Mouse (Mus musculus) regulatory T cell (primary cell): ENCODE data around the gene Abca3.

Source experiments
- in situ Hi-C: fragments of 300-600 bp; cut with MboI, MseI; formaldehyde crosslinking; loops from one replicate; pipeline ENCODE4 v1.15.1; 2025; ENCODE audit warnings: high pct_unique_total_duplicates

Abca3 gene

GRCm38 (mm10) chr17:24440377-24440776, 88.6 kb downstream of the Abca3 start:
- in situ Hi-C loops, result loop anchor here (5.0 kb wide), 1 partner anchor 53 kb away; no protein-coding TSS in a partner anchor

GRCm38 (mm10) chr17:24441148-24441547, 89.4 kb downstream of the Abca3 start:
- in situ Hi-C loops, result loop anchor here (5.0 kb wide), 1 partner anchor 54 kb away; no protein-coding TSS in a partner anchor

- in situ Hi-C loops, result loop anchor here (5.0 kb wide), 1 partner anchor 55 kb away; no protein-coding TSS in a partner anchor
These were observed 90.4 kb downstream of the Abca3 start for GRCm38 (mm10) chr17:24442107-24442506.

GRCm38 (mm10) chr17:24442632-24443155, 90.9 kb downstream of the Abca3 start, which contains the start of gene Dnase1l2:
Dnase1l2 (minus strand) TSS chr17:24443105.
- in situ Hi-C loops, result loop anchor here (5.0 kb wide), 1 partner anchor 55 kb away; no protein-coding TSS in a partner anchor

- in situ Hi-C loops, result loop anchor here (5.0 kb wide), 1 partner anchor 56 kb away; no protein-coding TSS in a partner anchor
These were observed 91.7 kb downstream of the Abca3 start for GRCm38 (mm10) chr17:24443409-24443808.

GRCm38 (mm10) chr17:24446590-24446989, 94.8 kb downstream of the Abca3 start:
- in situ Hi-C loops, result no loop called here

GRCm38 (mm10) chr17:24449507-24449906, 97.8 kb downstream of the Abca3 start:
- in situ Hi-C loops, result no loop called here

GRCm38 (mm10) chr17:24451220-24451619, 99.5 kb downstream of the Abca3 start:
- in situ Hi-C loops, result loop anchor here (10.0 kb wide), 1 partner anchor 734 kb away; the partner anchor contains the start of genes BC003965 and Unkl

GRCm38 (mm10) chr17:24453372-24453771, 101.6 kb downstream of the Abca3 start:
- in situ Hi-C loops, result loop anchor here (10.0 kb wide), 1 partner anchor 731 kb away; the partner anchor contains the start of genes BC003965 and Unkl

- in situ Hi-C loops, result loop anchor here (10.0 kb wide), 1 partner anchor 731 kb away; the partner anchor contains the start of genes BC003965 and Unkl
These were observed 102.5 kb downstream of the Abca3 start for GRCm38 (mm10) chr17:24454218-24454755.

GRCm38 (mm10) chr17:24454756-24455522, 103.2 kb downstream of the Abca3 start:
- in situ Hi-C loops, result loop anchor here (5.0 to 10.0 kb wide), 2 partner anchors 730 to 973 kb away; partner anchors contain the start of genes BC003965 and Unkl

- in situ Hi-C loops, result loop anchor here (5.0 to 10.0 kb wide), 2 partner anchors 729 to 973 kb away; partner anchors contain the start of genes BC003965 and Unkl
These were observed 103.9 kb downstream of the Abca3 start for GRCm38 (mm10) chr17:24455523-24456206.
